Mouse (Mus musculus): ENCODE data around the gene Rab25. TPM values are rescaled to one million over a fixed set of nuclear protein-coding genes. Genes with fewer than 3 reads are reported as not detected.

Rab25 gene
- polyA plus RNA-seq (2012; rRNA removed; ENCODE audit: low replicate concordance), result 189 and 203 TPM in 2 replicates

GRCm38 (mm10) chr3:88548180-88548917 is at the start of gene Rab25:
TSS of gene Rab25 (minus strand) at chr3:88548300.

GRCm38 (mm10) chr3:88575540-88575939 is 27.4 kb upstream of the Rab25 start, which contains the start of gene Ssr2:
TSS of gene Ssr2 (plus strand) at chr3:88575876.

GRCm38 (mm10) chr3:88553525-88553879 is 5.4 kb upstream of the Rab25 start, which contains the start of gene Ubqln4:
TSS of gene Ubqln4 (plus strand) at chr3:88553758.

GRCm38 (mm10) chr3:88552676-88553524 is 4.8 kb upstream of the Rab25 start, which contains the start of gene Lamtor2:
TSS of gene Lamtor2 (minus strand) at chr3:88553074.

DNA sequence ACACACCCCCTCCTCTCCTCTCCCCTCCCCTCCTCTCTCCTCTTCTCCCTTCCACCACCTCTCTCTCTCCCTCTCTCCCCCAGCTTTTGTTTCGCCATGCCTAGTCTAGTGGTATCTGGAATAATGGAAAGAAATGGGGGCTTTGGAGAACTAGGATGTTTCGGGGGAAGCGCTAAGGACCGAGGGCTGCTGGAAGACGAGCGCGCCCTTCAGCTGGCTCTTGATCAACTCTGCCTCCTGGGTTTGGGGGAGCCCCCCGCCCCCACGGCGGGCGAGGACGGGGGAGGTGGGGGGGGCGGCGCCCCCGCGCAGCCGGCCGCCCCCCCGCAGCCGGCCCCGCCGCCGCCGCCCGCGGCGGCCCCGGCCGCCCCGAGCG is 15.8 kb downstream of the Rab25 start, which contains the start of gene Mex3a:
Gene Mex3a (plus strand): TSS at position 97 of the 376 bp plus-strand sequence.

GRCm38 (mm10) chr3:88509692-88510420 is 38.2 kb downstream of the Rab25 start, which contains the start of gene Lmna:
TSS of gene Lmna (minus strand) at chr3:88509956.

Other genes starting within 250 kb of the Rab25 start
- 130 and 216 TPM in 2 replicates for gene Glmp, start 223.3 kb downstream of the Rab25 start, polyA plus RNA-seq (2012; rRNA removed; ENCODE audit: low replicate concordance)
- gene Tmem79, start 212.2 kb downstream of the Rab25 start, polyA plus RNA-seq (2012; rRNA removed; ENCODE audit: low replicate concordance), result 42.5 and 51.7 TPM in 2 replicates
- gene Smg5, start 212.0 kb downstream of the Rab25 start, polyA plus RNA-seq (2012; rRNA removed; ENCODE audit: low replicate concordance), result 49.4 and 79.7 TPM in 2 replicates
- 3.5 and 4.6 TPM in 2 replicates for gene Paqr6, start 183.7 kb downstream of the Rab25 start, polyA plus RNA-seq (2012; rRNA removed; ENCODE audit: low replicate concordance)
- 3.7 and 5.3 TPM in 2 replicates for gene Bglap3, start 175.6 kb downstream of the Rab25 start, polyA plus RNA-seq (2012; rRNA removed; ENCODE audit: low replicate concordance)
- 0.92 TPM in 1 of 2 replicates, not detected in the other for gene Bglap2, start 169.6 kb downstream of the Rab25 start, polyA plus RNA-seq (2012; rRNA removed; ENCODE audit: low replicate concordance)
- 2.2 and 3.3 TPM in 2 replicates for gene Bglap, start 163.8 kb downstream of the Rab25 start, polyA plus RNA-seq (2012; rRNA removed; ENCODE audit: low replicate concordance)
- 95.3 and 128 TPM in 2 replicates for gene Pmf1, start 138.0 kb downstream of the Rab25 start, polyA plus RNA-seq (2012; rRNA removed; ENCODE audit: low replicate concordance)
- 19.7 and 31.1 TPM in 2 replicates for gene Slc25a44, start 123.2 kb downstream of the Rab25 start, polyA plus RNA-seq (2012; rRNA removed; ENCODE audit: low replicate concordance)
- gene Sema4a, start 87.1 kb downstream of the Rab25 start, polyA plus RNA-seq (2012; rRNA removed; ENCODE audit: low replicate concordance), result 187 and 317 TPM in 2 replicates
- 124 and 179 TPM in 2 replicates for gene Lmna, start 38.3 kb downstream of the Rab25 start, polyA plus RNA-seq (2012; rRNA removed; ENCODE audit: low replicate concordance)
- gene Mex3a, start 15.9 kb downstream of the Rab25 start, polyA plus RNA-seq (2012; rRNA removed; ENCODE audit: low replicate concordance), result 0.24 and 0.51 TPM in 2 replicates
- gene Lamtor2, start 4.8 kb upstream of the Rab25 start, polyA plus RNA-seq (2012; rRNA removed; ENCODE audit: low replicate concordance), result 163 and 174 TPM in 2 replicates
- gene Ubqln4, start 5.5 kb upstream of the Rab25 start, polyA plus RNA-seq (2012; rRNA removed; ENCODE audit: low replicate concordance), result 35.6 and 53.0 TPM in 2 replicates
- gene Ssr2, start 27.6 kb upstream of the Rab25 start, polyA plus RNA-seq (2012; rRNA removed; ENCODE audit: low replicate concordance), result 198 and 233 TPM in 2 replicates
- gene Arhgef2, start 57.7 kb upstream of the Rab25 start, polyA plus RNA-seq (2012; rRNA removed; ENCODE audit: low replicate concordance), result 67.3 and 80.5 TPM in 2 replicates
- not detected in 2 replicates for gene Rxfp4, start 104.8 kb upstream of the Rab25 start, polyA plus RNA-seq (2012; rRNA removed; ENCODE audit: low replicate concordance)
- gene Khdc4, start 137.5 kb upstream of the Rab25 start, polyA plus RNA-seq (2012; rRNA removed; ENCODE audit: low replicate concordance), result 20.1 and 49.6 TPM in 2 replicates
- 16.2 and 21.1 TPM in 2 replicates for gene Rit1, start 168.5 kb upstream of the Rab25 start, polyA plus RNA-seq (2012; rRNA removed; ENCODE audit: low replicate concordance)
- gene Syt11, start 226.9 kb upstream of the Rab25 start, polyA plus RNA-seq (2012; rRNA removed; ENCODE audit: low replicate concordance), result 1.2 and 1.3 TPM in 2 replicates

All from duodenum, adult 2 months (tissue).